Mouse (Mus musculus): ENCODE measurements around the gene Rhebl1.

DNA sequence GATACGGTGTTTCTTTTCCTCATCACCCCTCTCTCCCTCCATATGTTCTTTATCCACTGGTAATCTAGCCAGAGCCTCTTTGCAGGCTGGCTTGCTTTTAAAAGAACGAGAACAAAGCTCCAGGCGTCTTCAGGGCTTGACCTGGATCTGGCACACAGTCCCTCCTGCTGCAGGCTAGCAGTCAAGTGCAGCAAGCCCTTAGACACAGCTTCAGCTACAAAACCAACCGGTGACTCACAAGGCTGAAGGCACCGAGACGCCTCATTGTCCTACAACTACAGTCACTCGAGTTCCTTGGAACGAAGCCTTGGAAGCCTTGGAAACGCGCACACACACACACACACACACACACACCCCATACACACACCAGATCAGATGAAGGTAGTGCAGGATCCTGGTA lies 46.5 kb upstream of the Rhebl1 start:
- TF ChIP-seq CTCF (conservative IDR thresholded peaks at IDR 0.05 in 1 of 2, IDR thresholded peaks at IDR 0.05 in 1 of 2; ENCODE audit: low read depth in 2 of 2, low read length in 2 of 2) = no peak
- TF ChIP-seq MAFK (IDR thresholded peaks at IDR 0.05; ENCODE audit: insufficient replicate concordance, low read length) = no peak
- no peak for TF ChIP-seq CHD2 (IDR thresholded peaks at IDR 0.05; ENCODE audit: low read length)
- TF ChIP-seq USF1 (IDR thresholded peaks at IDR 0.05; ENCODE audit: low read depth, low read length) = no peak
- no peak for TF ChIP-seq NELFE (IDR thresholded peaks at IDR 0.05; ENCODE audit: low read depth, low read length)
- no peak for TF ChIP-seq SIN3A (IDR thresholded peaks at IDR 0.05; ENCODE audit: low read length)
- TF ChIP-seq POLR2A (IDR thresholded peaks at IDR 0.05; ENCODE audit: low read depth, low read length) = no peak
- no peak for TF ChIP-seq HCFC1 (IDR thresholded peaks at IDR 0.05; ENCODE audit: low read depth, low read length)
